Mouse (Mus musculus): ENCODE data around the gene Olfr507. TPM values are rescaled to one million over a fixed set of nuclear protein-coding genes. Genes with fewer than 3 reads are reported as not detected.
"Not testable (repeated sequence)": the region's sequence is repeated elsewhere in the genome, so short reads cannot be mapped to it uniquely, and the experiment has no call there.

Gene Olfr507
- polyA plus RNA-seq (2014; fragmentation: Nextera tagmentation; extraction: Ambion mirVana) = not detected in 2 replicates

DNA sequence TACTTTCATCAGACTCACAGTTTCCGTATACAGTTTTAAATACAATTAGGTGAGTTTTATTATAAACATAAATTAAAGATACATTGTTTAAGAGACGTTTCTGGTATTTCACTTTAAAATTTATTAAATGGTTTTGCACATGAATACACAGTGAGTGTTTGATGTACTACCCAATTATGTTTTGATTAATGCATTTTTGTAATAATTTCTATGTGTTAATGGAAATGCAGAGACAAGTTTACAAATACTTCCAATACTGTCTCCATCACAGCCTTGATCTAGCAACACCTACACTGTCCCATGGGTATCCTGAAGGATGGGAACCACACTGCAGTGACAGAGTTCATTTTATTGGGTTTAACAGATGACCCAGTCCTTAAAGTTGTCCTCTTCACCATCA lies at the start of gene Olfr507:
Olfr507 (plus strand) TSS at position 301 of the 400 bp plus-strand sequence.
- no peak within 1 kb of the TSS for H3K9ac ChIP-seq
- no peak within 1 kb of the TSS for H3K4me3 ChIP-seq (ENCODE audit: low read depth, low read length)
- no peaks in the 10 kb centered on the region for H3K9me3 ChIP-seq (ENCODE audit: low read depth, low read length)
- ATAC-seq (ENCODE audit: insufficient read depth) (no peak), DNase-seq (no peak)
- H3K4me1 ChIP-seq (ENCODE audit: insufficient read depth) = no peaks in the 10 kb centered on the region
- H3K36me3 ChIP-seq (ENCODE audit: insufficient read depth) = no peaks in the 10 kb centered on the region
- TF ChIP-seq CTCF (IDR thresholded peaks at IDR 0.05; ENCODE audit: low read depth) = no peak
- WGBS = 63% methylated on average over 2 of the region's 2 CpGs
- no peak within 1 kb of the TSS for H3K4me2 ChIP-seq
- no peak within 1 kb of the TSS for H3K27ac ChIP-seq (ENCODE audit: low read depth)
- no peaks in the 10 kb centered on the region for H3K27me3 ChIP-seq (ENCODE audit: insufficient read depth, low read length)

DNA sequence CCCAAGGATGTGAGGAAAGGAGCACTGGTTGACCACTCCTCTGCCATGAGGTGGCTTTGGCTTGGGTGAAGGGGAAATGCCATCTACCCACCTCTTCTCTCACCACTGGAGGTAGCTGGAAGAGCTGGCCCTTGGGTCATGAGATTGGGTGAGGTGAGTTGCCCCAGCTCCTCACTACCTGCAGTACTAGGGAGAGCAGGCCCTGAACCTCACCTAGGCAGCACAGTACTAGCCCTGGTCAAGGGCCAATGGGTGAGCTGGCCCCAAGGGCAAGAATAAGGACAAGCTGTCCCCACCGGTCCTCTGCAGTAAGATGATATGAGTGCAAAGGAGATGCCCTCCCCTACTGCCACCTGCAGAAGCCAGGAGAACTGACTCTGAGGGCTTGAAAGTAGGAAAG lies 31.8 kb upstream of the Olfr507 start:
- H3K9me3 ChIP-seq (ENCODE audit: low read depth, low read length) = no peaks in the 10 kb centered on the region
- H3K27me3 ChIP-seq (ENCODE audit: insufficient read depth, low read length) = no peaks in the 10 kb centered on the region
- 95% methylated on average over 1 of the region's 1 CpGs for WGBS
- TF ChIP-seq CTCF (IDR thresholded peaks at IDR 0.05; ENCODE audit: low read depth) = no peak
- H3K27ac ChIP-seq (ENCODE audit: low read depth) = no peak overlapping the region
- H3K4me3 ChIP-seq (ENCODE audit: low read depth, low read length) = no peak overlapping the region
- H3K4me2 ChIP-seq = no peak overlapping the region
- H3K36me3 ChIP-seq (ENCODE audit: insufficient read depth) = no peaks in the 10 kb centered on the region
- DNase-seq = no peak
- ATAC-seq (ENCODE audit: insufficient read depth) = no peak
- H3K9ac ChIP-seq = no peak overlapping the region
- H3K4me1 ChIP-seq (ENCODE audit: insufficient read depth) = no peaks in the 10 kb centered on the region

DNA sequence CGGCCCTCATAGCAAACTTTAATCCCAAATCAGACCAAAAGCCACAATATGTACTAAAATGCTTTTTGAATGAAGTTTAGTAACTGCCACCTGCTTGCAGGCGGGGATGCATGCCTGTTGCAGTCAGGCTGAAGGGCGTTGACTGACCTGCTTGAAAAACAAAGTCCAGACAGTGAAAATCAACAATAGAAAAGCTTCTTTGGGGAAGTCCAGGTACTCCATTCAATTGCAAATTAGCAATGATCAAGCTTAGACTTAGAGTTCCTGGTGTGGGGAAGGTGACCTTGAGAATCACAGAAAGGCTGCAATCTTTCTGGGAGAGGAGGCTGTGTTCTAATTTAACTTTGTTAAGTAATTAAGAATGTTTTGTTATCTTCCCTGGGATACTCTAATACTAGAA lies 19.7 kb upstream of the Olfr507 start:
- H3K9me3 ChIP-seq (ENCODE audit: low read depth, low read length); ATAC-seq (ENCODE audit: insufficient read depth); H3K4me2 ChIP-seq; H3K9ac ChIP-seq; H3K4me1 ChIP-seq (ENCODE audit: insufficient read depth); H3K4me3 ChIP-seq (ENCODE audit: low read depth, low read length); H3K27ac ChIP-seq (ENCODE audit: low read depth); H3K36me3 ChIP-seq (ENCODE audit: insufficient read depth); H3K27me3 ChIP-seq (ENCODE audit: insufficient read depth, low read length); DNase-seq: not testable (repeated sequence)
- 73% methylated on average over 3 of the region's 3 CpGs for WGBS

DNA sequence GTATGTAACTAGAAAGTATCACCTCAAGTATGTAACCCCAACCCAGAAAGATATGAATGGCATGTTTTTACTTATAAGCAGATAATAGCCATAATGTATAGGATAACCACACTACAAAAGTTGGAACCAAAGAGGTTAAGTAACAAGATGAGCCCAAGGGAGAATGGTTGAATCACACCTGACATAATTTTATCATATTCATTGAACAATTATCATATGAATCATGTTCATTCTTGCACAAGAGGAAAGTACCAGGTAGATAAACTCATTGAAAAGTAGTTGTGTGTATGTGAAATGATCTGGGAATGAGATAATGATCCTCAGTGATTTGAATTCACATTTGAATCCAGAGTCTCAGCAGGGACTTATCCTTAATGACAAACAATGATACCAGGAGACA lies 11.1 kb upstream of the Olfr507 start, which contains the start of gene Olfr506:
Olfr506 (plus strand) TSS at position 301 of the 400 bp plus-strand sequence.
- Histone ChIP-seq H3K4me1 (ENCODE audit: insufficient read depth) (no peaks in the 10 kb centered on the region), H3K4me3 (ENCODE audit: low read depth, low read length) (no peak within 1 kb of the TSS), H3K27ac (ENCODE audit: low read depth) (no peak within 1 kb of the TSS), H3K36me3 (ENCODE audit: insufficient read depth) (no peaks in the 10 kb centered on the region), H3K4me2 (no peak within 1 kb of the TSS), H3K9me3 (ENCODE audit: low read depth, low read length) (no peaks in the 10 kb centered on the region), H3K27me3 (ENCODE audit: insufficient read depth, low read length) (no peaks in the 10 kb centered on the region), H3K9ac (no peak within 1 kb of the TSS)
- no peak for ATAC-seq (ENCODE audit: insufficient read depth)
- no peak for TF ChIP-seq CTCF (IDR thresholded peaks at IDR 0.05; ENCODE audit: low read depth)
- DNase-seq = no peak

DNA sequence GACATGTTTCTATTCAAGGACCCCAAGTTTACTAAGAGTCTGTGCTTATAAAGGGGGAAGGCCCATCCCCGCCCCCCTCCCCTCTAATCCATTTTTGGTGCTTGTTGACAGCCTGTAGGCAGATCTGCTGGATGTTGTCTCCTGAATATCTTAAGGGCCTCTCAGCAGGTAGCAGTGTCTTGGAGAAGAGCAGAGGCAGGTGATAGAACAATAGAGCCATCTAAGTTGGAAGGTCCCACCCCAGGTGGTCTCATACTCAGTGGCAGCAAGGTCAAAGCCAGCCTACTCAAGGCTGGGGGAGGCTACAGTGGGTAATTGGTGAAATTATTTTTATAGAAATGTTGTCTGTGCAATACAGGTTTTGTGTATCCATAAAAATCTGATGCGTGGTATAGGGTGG lies 7.5 kb upstream of the Olfr507 start:
- Histone ChIP-seq H3K9me3 (ENCODE audit: low read depth, low read length) (no peaks in the 10 kb centered on the region), H3K4me1 (ENCODE audit: insufficient read depth) (no peaks in the 10 kb centered on the region), H3K4me3 (ENCODE audit: low read depth, low read length) (no peak overlapping the region), H3K4me2 (no peak overlapping the region), H3K9ac (no peak overlapping the region), H3K36me3 (ENCODE audit: insufficient read depth) (no peaks in the 10 kb centered on the region), H3K27me3 (ENCODE audit: insufficient read depth, low read length) (no peaks in the 10 kb centered on the region), H3K27ac (ENCODE audit: low read depth) (no peak overlapping the region)
- no peak for ATAC-seq (ENCODE audit: insufficient read depth)
- TF ChIP-seq CTCF (IDR thresholded peaks at IDR 0.05; ENCODE audit: low read depth) = no peak
- WGBS = 71% methylated on average over 2 of the region's 2 CpGs
- DNase-seq = no peak

DNA sequence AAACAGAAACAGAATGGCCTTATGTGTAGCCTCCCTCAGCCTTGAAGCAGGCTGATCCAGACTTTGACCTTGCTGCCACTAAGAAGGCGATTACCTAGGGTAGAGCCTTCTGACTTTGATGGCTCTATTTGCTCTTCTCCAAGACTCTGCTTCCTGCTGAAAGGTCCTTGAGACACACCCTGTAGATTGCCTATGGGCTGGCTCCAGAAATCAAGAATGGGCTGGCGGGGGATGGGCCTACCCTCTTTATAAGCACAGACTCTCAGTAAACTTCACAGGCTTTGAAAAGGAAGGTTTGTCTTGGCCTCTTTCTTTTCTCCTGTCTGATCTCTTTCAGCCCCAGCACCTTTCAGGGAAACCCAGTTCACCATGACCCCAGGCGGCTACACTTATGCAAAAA lies 4.8 kb upstream of the Olfr507 start:
- WGBS = 70% methylated on average over 3 of the region's 3 CpGs
- H3K4me1 ChIP-seq (ENCODE audit: insufficient read depth); H3K9ac ChIP-seq; DNase-seq; H3K4me2 ChIP-seq; H3K36me3 ChIP-seq (ENCODE audit: insufficient read depth); ATAC-seq (ENCODE audit: insufficient read depth); H3K27me3 ChIP-seq (ENCODE audit: insufficient read depth, low read length); H3K4me3 ChIP-seq (ENCODE audit: low read depth, low read length); H3K9me3 ChIP-seq (ENCODE audit: low read depth, low read length); H3K27ac ChIP-seq (ENCODE audit: low read depth): not testable (repeated sequence)

DNA sequence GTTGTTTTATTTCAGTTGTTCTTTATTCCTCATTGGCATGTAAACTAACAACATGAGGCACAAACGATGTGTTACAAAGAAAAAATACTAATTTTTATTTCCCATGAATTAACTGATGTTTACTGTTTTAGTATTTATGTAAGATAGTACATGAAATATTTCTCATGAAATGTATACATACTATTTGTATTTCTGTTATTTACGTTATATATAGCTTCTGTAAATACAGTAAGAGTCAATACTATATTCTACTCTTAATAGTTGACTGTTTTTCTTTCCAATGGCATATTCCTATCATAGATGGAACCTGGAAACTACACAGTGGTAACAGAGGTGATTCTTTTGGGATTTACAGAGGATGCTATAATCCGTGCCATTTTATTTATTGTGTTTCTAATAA lies 8.1 kb downstream of the Olfr507 start, which contains the start of gene Olfr508:
Olfr508 (plus strand) TSS at position 301 of the 400 bp plus-strand sequence.
- WGBS = 78% methylated on average over 3 of the region's 3 CpGs
- H3K36me3 ChIP-seq (ENCODE audit: insufficient read depth) = no peaks in the 10 kb centered on the region
- no peak for ATAC-seq (ENCODE audit: insufficient read depth)

DNA sequence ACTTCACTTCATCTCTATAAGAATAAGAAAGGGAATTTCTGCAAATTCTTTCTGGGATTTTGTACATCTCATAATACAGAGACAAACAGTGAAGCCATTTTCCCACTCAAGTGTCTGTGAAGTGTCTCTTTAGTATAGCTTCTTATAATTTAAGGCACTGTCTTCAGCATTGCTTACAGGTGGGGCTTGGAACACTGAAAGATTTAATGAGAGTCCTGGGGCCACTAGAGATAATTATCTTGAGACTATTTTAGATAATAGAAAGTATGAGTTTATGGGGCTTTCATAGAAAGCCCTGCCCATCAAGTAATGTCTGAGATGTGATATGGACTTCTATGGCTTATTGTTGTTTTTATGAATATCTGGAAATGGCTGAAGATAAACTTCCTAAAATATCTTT lies 30.2 kb downstream of the Olfr507 start, which contains the start of gene Olfr509:
Olfr509 (minus strand) TSS at position 101 of the 400 bp plus-strand sequence.
- no peak for TF ChIP-seq CTCF (IDR thresholded peaks at IDR 0.05; ENCODE audit: low read depth)
- Histone ChIP-seq H3K27ac (ENCODE audit: low read depth) (no peak within 1 kb of the TSS), H3K36me3 (ENCODE audit: insufficient read depth) (no peaks in the 10 kb centered on the region), H3K4me1 (ENCODE audit: insufficient read depth) (no peaks in the 10 kb centered on the region), H3K27me3 (ENCODE audit: insufficient read depth, low read length) (no peaks in the 10 kb centered on the region), H3K9me3 (ENCODE audit: low read depth, low read length) (no peaks in the 10 kb centered on the region; the same call in 1 of the 2 replicates), H3K4me3 (ENCODE audit: low read depth, low read length) (no peak within 1 kb of the TSS), H3K9ac (no peak within 1 kb of the TSS), H3K4me2 (no peak within 1 kb of the TSS)
- DNase-seq (no peak), ATAC-seq (ENCODE audit: insufficient read depth) (no peak)

More for the DNA sequence above, 8.1 kb downstream of the Olfr507 start, which contains the start of gene Olfr508:
- no peak within 1 kb of the TSS for H3K27ac ChIP-seq (ENCODE audit: low read depth)
- H3K4me1 ChIP-seq (ENCODE audit: insufficient read depth) = no peaks in the 10 kb centered on the region
- no peak within 1 kb of the TSS for H3K4me3 ChIP-seq (ENCODE audit: low read depth, low read length)
- no peaks in the 10 kb centered on the region for H3K9me3 ChIP-seq (ENCODE audit: low read depth, low read length)
- H3K4me2 ChIP-seq = no peak within 1 kb of the TSS
- H3K9ac ChIP-seq = no peak within 1 kb of the TSS
- no peak for DNase-seq
- no peak for TF ChIP-seq CTCF (IDR thresholded peaks at IDR 0.05; ENCODE audit: low read depth)
- H3K27me3 ChIP-seq (ENCODE audit: insufficient read depth, low read length) = no peaks in the 10 kb centered on the region
